Mouse (Mus musculus): ENCODE data around the gene Pdia3. TPM values are rescaled to one million over a fixed set of nuclear protein-coding genes. Genes with fewer than 3 reads are reported as not detected.
A peak's percentile ranks its signal among the peaks of the same experiment; 100 is the strongest.
"Not testable (repeated sequence)": the region's sequence is repeated elsewhere in the genome, so short reads cannot be mapped to it uniquely, and the experiment has no call there.

Pdia3 gene
- total RNA-seq, 2 experiments from 2014 or later, result 28.3 to 39.1 TPM

GRCm38 (mm10) chr2:121475306-121475705 lies 61.7 kb downstream of the Pdia3 start:
- not testable (repeated sequence) for DNase-seq (ENCODE audit: low spot score)

- no peak for DNase-seq (ENCODE audit: low spot score)
These were observed 64.1 kb downstream of the Pdia3 start for GRCm38 (mm10) chr2:121477491-121478266.

DNA sequence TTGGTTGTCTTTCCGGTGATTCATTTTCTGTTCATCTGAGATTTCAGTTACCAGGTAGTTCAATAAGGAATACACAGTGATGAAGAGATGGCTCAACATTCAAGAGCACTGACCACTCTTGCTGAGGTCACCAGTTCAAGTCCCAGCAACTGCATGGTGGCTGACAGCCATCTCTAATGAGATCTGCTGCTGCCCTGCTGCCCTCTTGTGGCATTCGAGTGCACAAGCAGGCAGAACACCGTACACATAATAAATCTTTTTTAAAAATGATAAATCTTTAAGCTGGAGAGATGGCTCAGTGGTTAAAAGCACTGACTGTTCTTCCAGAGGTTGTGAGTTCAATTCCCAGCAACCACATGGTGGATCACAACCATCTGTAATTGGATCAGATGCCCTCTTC lies 66.9 kb downstream of the Pdia3 start:
- DNase-seq (ENCODE audit: low spot score), result peak; percentile 25

DNA sequence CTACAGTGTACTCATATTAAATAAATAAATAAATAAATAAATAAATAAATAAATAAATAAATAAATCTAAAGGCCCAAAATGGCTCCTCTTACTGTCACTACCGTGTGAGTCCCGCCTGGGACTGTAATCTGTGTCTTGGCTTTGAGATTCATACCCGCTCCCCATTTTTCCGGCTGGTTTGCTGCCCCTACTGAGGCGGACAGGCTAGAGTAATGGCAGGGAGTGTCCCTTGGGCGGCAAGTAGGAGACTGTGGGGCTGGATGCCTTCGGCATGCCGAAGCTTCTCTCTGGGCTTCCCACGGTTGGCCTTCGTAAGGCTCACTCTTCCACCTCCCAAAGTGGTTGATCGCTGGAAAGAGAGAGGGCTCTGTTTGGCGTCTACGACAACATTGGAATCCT lies 67.3 kb downstream of the Pdia3 start:
- not testable (repeated sequence) for DNase-seq (ENCODE audit: low spot score)

DNA sequence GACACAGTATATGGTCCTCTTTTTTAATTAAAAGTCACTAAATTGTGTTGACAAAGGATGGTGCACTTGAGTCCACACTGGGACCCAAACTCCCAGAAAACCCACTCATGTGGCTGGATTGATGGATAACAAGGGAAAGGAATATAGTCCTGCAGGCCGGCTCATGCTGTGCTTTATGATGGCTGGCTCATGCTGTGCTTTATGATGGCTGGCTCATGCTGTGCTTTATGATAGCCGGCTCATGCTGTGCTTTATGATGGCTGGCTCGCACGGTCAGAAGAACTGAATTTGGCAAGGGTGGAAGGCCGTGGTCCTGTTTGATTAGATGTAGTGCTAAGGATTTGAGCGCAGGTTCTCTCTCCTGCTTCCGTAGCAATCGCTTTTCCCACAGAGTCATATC lies 70.0 kb downstream of the Pdia3 start:
- no peak for DNase-seq (ENCODE audit: low spot score)

GRCm38 (mm10) chr2:121484403-121484802 lies 70.8 kb downstream of the Pdia3 start:
- not testable (repeated sequence) for DNase-seq (ENCODE audit: low spot score)

Small RNAs within 50 kb of the gene (microRNA-seq; reads per million reads assigned to microRNA genes)
- gene Gm22953, result not detected

Other genes starting within 250 kb of the Pdia3 start
- 10 to 100 TPM in 1 of 2 experiments, 1 to 10 TPM in 1; 9.0 to 15.3 TPM for gene Tubgcp4, start 243.1 kb upstream of the Pdia3 start, total RNA-seq (2021)
- gene Zscan29, start 242.7 kb upstream of the Pdia3 start, total RNA-seq (2021), result 1 to 10 TPM; 4.1 to 4.6 TPM
- 10 to 100 TPM; 17.3 to 22.7 TPM for gene Trp53bp1, start 142.4 kb upstream of the Pdia3 start, total RNA-seq (2021)
- gene Map1a, start 124.2 kb upstream of the Pdia3 start, total RNA-seq (2021), result 10 to 100 TPM in 1 of 2 experiments, 1 to 10 TPM in 1; 4.7 to 13.4 TPM
- 100 to 1,000 TPM; 107 to 127 TPM for gene Ppip5k1, start 58.4 kb upstream of the Pdia3 start, total RNA-seq (2021)
- not detected for gene Ckmt1, start 56.1 kb upstream of the Pdia3 start, total RNA-seq (2021)
- gene Strc, start 26.6 kb upstream of the Pdia3 start, total RNA-seq (2021), result under 1 TPM in 1 of 2 experiments, not detected in 1; 0.09 TPM
- 1 to 10 TPM; 1.7 to 1.8 TPM for gene Catsper2, start within 50 bp of the Pdia3 start, total RNA-seq (2021)
- not detected for gene Ell3, start 30.5 kb downstream of the Pdia3 start, total RNA-seq (2021)
- 100 to 1,000 TPM; 334 to 355 TPM for gene Serf2, start 35.4 kb downstream of the Pdia3 start, total RNA-seq (2021)
- gene Hypk, start 39.5 kb downstream of the Pdia3 start, total RNA-seq (2021), result 10 to 100 TPM; 10.9 to 15.1 TPM
- gene Serinc4, start 43.0 kb downstream of the Pdia3 start, total RNA-seq (2021), result not detected
- 10 to 100 TPM; 23.5 to 24.5 TPM for gene Mfap1b, start 60.3 kb downstream of the Pdia3 start, total RNA-seq (2021)
- gene Mfap1a, start 92.9 kb downstream of the Pdia3 start, total RNA-seq (2021), result 10 to 100 TPM; 17.9 to 19.2 TPM
- gene Wdr76, start 92.9 kb downstream of the Pdia3 start, total RNA-seq (2021), result 1 to 10 TPM; 1.4 to 1.5 TPM

Measured in gastrocnemius, adult 18-20 months (tissue).